ENCODE assay signal across 22 mouse cellular contexts in genomic region chr16:19912582-19912981, GRCm38 (mm10).
DNase-seq lines count a peak whose midpoint lies in the region; ATAC-seq lines count a peak whose summit lies in the region.
"Had no signal": no experiment of that assay in that cellular context is flagged by ENCODE, and none has a peak within 500 bp of the region (broad histone marks: within the 10 kb centered on the region; RNA-seq: fewer than 3 reads in every experiment).

No protein-coding gene starts in this region.

- no peaks in the 10 kb centered on the region for H3K9me3 ChIP-seq in hindbrain, embryonic 11.5 days (ENCODE audit: control insufficient read depth, low read length)
- H3K9me3 ChIP-seq: embryonic facial prominence, embryonic 13.5 days; forebrain, embryonic 13.5 days; G1E; heart, embryonic 15.5 days; intestine, embryonic 15.5 days had no signal

- 87% methylated on average over 2 of the region's 2 CpGs for WGBS in hindbrain, embryonic 11.5 days

- no peaks in the 10 kb centered on the region for H3K36me3 ChIP-seq in hindbrain, embryonic 11.5 days (ENCODE audit: control insufficient read depth, insufficient read depth, low read length)
- H3K36me3 ChIP-seq: embryonic facial prominence, embryonic 13.5 days; G1E; heart, embryonic 15.5 days; intestine, embryonic 15.5 days had no signal

- H3K9ac ChIP-seq in hindbrain, embryonic 11.5 days (ENCODE audit: low read depth, low read length), result no peak overlapping the region
- H3K9ac ChIP-seq: embryonic facial prominence, embryonic 13.5 days; forebrain, embryonic 13.5 days; heart, embryonic 15.5 days; hindbrain, embryonic 14.5 days; intestine, embryonic 15.5 days had no signal

- no peak overlapping the region for H3K4me2 ChIP-seq in hindbrain, embryonic 11.5 days (replicated peaks; ENCODE audit: low read depth, low read length)
- H3K4me2 ChIP-seq: embryonic facial prominence, embryonic 13.5 days; forebrain, embryonic 13.5 days; heart, embryonic 11.5 days; heart, embryonic 15.5 days; hindbrain, embryonic 14.5 days; intestine, embryonic 15.5 days had no signal

- H3K4me3 ChIP-seq in hindbrain, embryonic 11.5 days (ENCODE audit: low read depth, low read length), result no peak overlapping the region
- H3K4me3 ChIP-seq: embryonic facial prominence, embryonic 13.5 days; forebrain, embryonic 13.5 days; heart, adult 2 months; heart, embryonic 15.5 days; intestine, embryonic 15.5 days had no signal

- H3K4me1 ChIP-seq in hindbrain, embryonic 11.5 days (replicated peaks; ENCODE audit: control insufficient read depth, insufficient read depth, low read length), result no peaks in the 10 kb centered on the region
- H3K4me1 ChIP-seq: embryonic facial prominence, embryonic 13.5 days; forebrain, embryonic 13.5 days; heart, embryonic 15.5 days; intestine, embryonic 15.5 days had no signal

- DNase-seq in 416B (ENCODE audit: low read depth) (peak; percentile 68), adipocyte (ENCODE audit: low spot score) (peak; percentile 9)
- DNase-seq in fibroblast of lung, adult 2 months (ENCODE audit: low read depth), result peak; percentile 16
- no peak for DNase-seq in urinary bladder, adult 2 months (ENCODE audit: low spot score)
- no peak for DNase-seq in hindbrain, embryonic 11.5 days (ENCODE audit: low spot score)
- DNase-seq: adrenal gland, postnatal 25 days; B cell, adult 2 months; cerebellum, adult 11-12 months; cerebellum, adult 9-10 months; cerebellum, postnatal 25 days; gastrocnemius, postnatal 36 days; heart, adult 2 months; heart, postnatal 14 days had no signal

- no peaks in the 10 kb centered on the region for H3K27me3 ChIP-seq in hindbrain, embryonic 11.5 days (ENCODE audit: control insufficient read depth, insufficient read depth, low read length)
- H3K27me3 ChIP-seq: embryonic facial prominence, embryonic 13.5 days; forebrain, embryonic 13.5 days; heart, embryonic 15.5 days; intestine, embryonic 15.5 days had no signal

- no peak overlapping the region for H3K27ac ChIP-seq in hindbrain, embryonic 11.5 days (ENCODE audit: low read depth, low read length)
- H3K27ac ChIP-seq: embryonic facial prominence, embryonic 13.5 days; forebrain, embryonic 13.5 days; heart, adult 2 months; heart, embryonic 15.5 days; hindbrain, embryonic 14.5 days; intestine, embryonic 15.5 days had no signal

- ATAC-seq in megakaryocyte progenitor cell, adult 5-6 weeks (replicated peaks; ENCODE audit: poor library complexity), result peak; percentile 62
- ATAC-seq in hindbrain, embryonic 11.5 days (ENCODE audit: low FRiP score), result no peak
- ATAC-seq: CD4-positive, CD25-positive, alpha-beta regulatory T cell, adult 4 months; forebrain, embryonic 13.5 days; intestine, embryonic 15.5 days had no signal

Comparison
In these comparisons a context has a peak if more than half of its experiments do, and no peak if none do; other contexts are left out.
1. DNase-seq: peak in 416B (single experiment), adipocyte (single experiment) and fibroblast of lung, adult 2 months (single experiment); none in urinary bladder, adult 2 months (single experiment) and hindbrain, embryonic 11.5 days (single experiment).